Mouse (Mus musculus) limb, embryonic 12.5 days (tissue): ENCODE data around the gene Pi16. TPM values are rescaled to one million over a fixed set of nuclear protein-coding genes. Genes with fewer than 3 reads are reported as not detected.
"Not testable (repeated sequence)": the region's sequence is repeated elsewhere in the genome, so short reads cannot be mapped to it uniquely, and the experiment has no call there.

Experiments used
- ATAC-seq: fragments of 200-750 bp; cut with Nextera tagmentation; 2 replicates; pipeline ENCODE4 v1.8.0; 2017; ENCODE audit warnings: low read depth, moderate TSS enrichment; ENCODE audit not compliant: insufficient number of reproducible peaks, insufficient read depth, low FRiP score, low TSS enrichment
- H3K27ac ChIP-seq: fragments of 300-500 bp; sonication (generic); 2 replicates; pipeline ENCODE4 v1.5.1; 2016; ENCODE audit warnings: mild to moderate bottlenecking, moderate library complexity
- H3K27me3 ChIP-seq: fragments of 300-500 bp; sonication (generic); 2 replicates; pipeline ENCODE4 v1.6.1; 2016; ENCODE audit warnings: mild to moderate bottlenecking, moderate library complexity
- H3K36me3 ChIP-seq: fragments of 300-500 bp; sonication (generic); 2 replicates; pipeline ENCODE4 v1.6.1; 2016; ENCODE audit warnings: mild to moderate bottlenecking, moderate library complexity
- H3K4me1 ChIP-seq: fragments of 300-500 bp; sonication (generic); replicated peaks from 2 replicates; pipeline ENCODE4 v1.6.1; 2016
- H3K4me2 ChIP-seq: fragments of 300-500 bp; sonication (generic); 2 replicates; pipeline ENCODE4 v1.6.1; 2016; ENCODE audit warnings: mild to moderate bottlenecking, moderate library complexity
- H3K4me3 ChIP-seq: fragments of 300-500 bp; sonication (generic); replicated peaks from 2 replicates; pipeline ENCODE4 v1.5.1; 2016; ENCODE audit warnings: mild to moderate bottlenecking
- H3K9ac ChIP-seq: fragments of 300-500 bp; sonication (generic); replicated peaks from 2 replicates; pipeline ENCODE4 v1.6.1; 2016; ENCODE audit warnings: mild to moderate bottlenecking, moderate library complexity
- H3K9me3 ChIP-seq: fragments of 300-500 bp; sonication (generic); 2 replicates; pipeline ENCODE4 v1.6.1; 2016; ENCODE audit warnings: mild to moderate bottlenecking, moderate library complexity
- WGBS: fragments of 180-500 bp; shearing (Covaris S2); methylation state at CpG from one replicate; pipeline ENCODE4 v1.1.7; 2016; 5-methylcytosine and 5-hydroxymethylcytosine counted together
- polyA plus RNA-seq: library from polyadenylated mRNA; unstranded; fragments of >200 nt; fragmentation: Nextera tagmentation; extraction: Ambion mirVana; gene quantifications from 2 replicates; pipeline ENCODE4 v1.2.1, GENCODE M21; 2016

Gene Pi16
- 0.38 and 0.51 TPM in 2 replicates for polyA plus RNA-seq

GRCm38 (mm10) chr17:29317380-29317779 is at the start of gene Pi16:
TSS of gene Pi16 (plus strand) at chr17:29317680.
- H3K9ac ChIP-seq, ATAC-seq, H3K4me2 ChIP-seq, H3K9me3 ChIP-seq, H3K36me3 ChIP-seq, H3K4me3 ChIP-seq: not testable (repeated sequence)
- Histone ChIP-seq H3K27ac (peak within 1 kb of the TSS; percentile 64), H3K27me3 (peaks cover 34% of the 10 kb centered on the region), H3K4me1 (peaks cover 20% of the 10 kb centered on the region)
- 84% methylated on average over 3 of the region's 3 CpGs for WGBS

- ATAC-seq, result peak; percentile 27; the same call in 1 of the 2 replicates
These were observed 49.4 kb upstream of the Pi16 start for GRCm38 (mm10) chr17:29267931-29268681.

GRCm38 (mm10) chr17:29268682-29269348 is 48.7 kb upstream of the Pi16 start, which contains the start of gene BC004004:
TSS of gene BC004004 (plus strand) at chr17:29268788.
- Histone ChIP-seq H3K9ac (peak within 1 kb of the TSS; percentile 91), H3K9me3 (no peaks in the 10 kb centered on the region), H3K4me2 (peak within 1 kb of the TSS; percentile 70), H3K4me1 (peaks cover 24% of the 10 kb centered on the region), H3K4me3 (peak within 1 kb of the TSS; percentile 86), H3K27ac (peak within 1 kb of the TSS; percentile 89), H3K27me3 (no peaks in the 10 kb centered on the region), H3K36me3 (no peaks in the 10 kb centered on the region)
- WGBS, result under 1% methylated on average over 56 of the region's 63 CpGs
- peak; percentile 86 for ATAC-seq

More at GRCm38 (mm10) chr17:29267931-29268681, 49.4 kb upstream of the Pi16 start:
- H3K4me2 ChIP-seq, result peak overlapping the region; percentile 70
- peak overlapping the region; percentile 4; the same call in 1 of the 2 replicates for H3K27ac ChIP-seq
- peaks cover 24% of the 10 kb centered on the region for H3K4me1 ChIP-seq
- 63% methylated on average over 6 of the region's 6 CpGs for WGBS
- peak overlapping the region; percentile 86 for H3K4me3 ChIP-seq
- no peaks in the 10 kb centered on the region for H3K36me3 ChIP-seq
- peak overlapping the region; percentile 46; the same call in 1 of the 2 replicates for H3K9ac ChIP-seq
- H3K27me3 ChIP-seq, result no peaks in the 10 kb centered on the region
- H3K9me3 ChIP-seq, result no peaks in the 10 kb centered on the region

- peaks cover 27% of the 10 kb centered on the region for H3K4me1 ChIP-seq
- ATAC-seq, result no peak
- H3K4me2 ChIP-seq, result peak overlapping the region; percentile 70
- WGBS, result 23% methylated on average over 10 of the region's 10 CpGs
- H3K9me3 ChIP-seq, result no peaks in the 10 kb centered on the region
- H3K4me3 ChIP-seq, result peak overlapping the region; percentile 86
- no peaks in the 10 kb centered on the region for H3K36me3 ChIP-seq
- H3K9ac ChIP-seq, result peak overlapping the region; percentile 91
- no peaks in the 10 kb centered on the region for H3K27me3 ChIP-seq
- H3K27ac ChIP-seq, result peak overlapping the region; percentile 89
These were observed 48.2 kb upstream of the Pi16 start for GRCm38 (mm10) chr17:29269349-29269706.

- WGBS, result 87% methylated on average over 9 of the region's 9 CpGs
These were observed 47.3 kb upstream of the Pi16 start for GRCm38 (mm10) chr17:29270148-29270698.

GRCm38 (mm10) chr17:29273156-29273555 is 44.3 kb upstream of the Pi16 start:
- ATAC-seq, result no peak

More at GRCm38 (mm10) chr17:29270148-29270698, 47.3 kb upstream of the Pi16 start:
- ATAC-seq, result no peak
- H3K9me3 ChIP-seq, result no peaks in the 10 kb centered on the region
- H3K4me2 ChIP-seq, result peak overlapping the region; percentile 70
- H3K4me1 ChIP-seq, result peaks cover 23% of the 10 kb centered on the region
- H3K27me3 ChIP-seq, result no peaks in the 10 kb centered on the region
- H3K4me3 ChIP-seq, result no peak overlapping the region
- no peaks in the 10 kb centered on the region for H3K36me3 ChIP-seq
- no peak overlapping the region for H3K9ac ChIP-seq
- H3K27ac ChIP-seq, result no peak overlapping the region

GRCm38 (mm10) chr17:29273889-29274288 is 43.6 kb upstream of the Pi16 start:
- no peak for ATAC-seq
- peaks cover 7% of the 10 kb centered on the region for H3K36me3 ChIP-seq
- no peak overlapping the region for H3K4me3 ChIP-seq
- H3K4me2 ChIP-seq, result no peak overlapping the region
- H3K9me3 ChIP-seq, result no peaks in the 10 kb centered on the region
- peaks cover 19% of the 10 kb centered on the region for H3K4me1 ChIP-seq
- H3K9ac ChIP-seq, result 0 out of 2 replicates have a peak overlapping the region, but pooled peaks have one; percentile 27
- H3K27ac ChIP-seq, result peak overlapping the region; percentile 47; the same call in 1 of the 2 replicates
- 80% methylated on average over 11 of the region's 11 CpGs for WGBS
- no peaks in the 10 kb centered on the region for H3K27me3 ChIP-seq

More at GRCm38 (mm10) chr17:29273156-29273555, 44.3 kb upstream of the Pi16 start:
- Histone ChIP-seq H3K27me3 (no peaks in the 10 kb centered on the region), H3K36me3 (no peaks in the 10 kb centered on the region; the same call in 1 of the 2 replicates), H3K4me2 (no peak overlapping the region), H3K9ac (no peak overlapping the region), H3K9me3 (no peaks in the 10 kb centered on the region), H3K4me1 (peaks cover 20% of the 10 kb centered on the region), H3K4me3 (no peak overlapping the region), H3K27ac (no peak overlapping the region)
- 89% methylated on average over 7 of the region's 7 CpGs for WGBS

- Histone ChIP-seq H3K27me3 (no peaks in the 10 kb centered on the region), H3K36me3 (peaks cover 54% of the 10 kb centered on the region), H3K4me2 (no peak overlapping the region), H3K4me3 (no peak overlapping the region), H3K27ac (no peak overlapping the region), H3K4me1 (no peaks in the 10 kb centered on the region), H3K9me3 (no peaks in the 10 kb centered on the region), H3K9ac (no peak overlapping the region)
- no peak for ATAC-seq
- WGBS, result 93% methylated on average over 5 of the region's 5 CpGs
These were observed 37.1 kb upstream of the Pi16 start for GRCm38 (mm10) chr17:29280422-29280821.

- Histone ChIP-seq H3K9me3 (no peaks in the 10 kb centered on the region), H3K4me3 (no peak overlapping the region), H3K4me1 (no peaks in the 10 kb centered on the region), H3K27me3 (no peaks in the 10 kb centered on the region), H3K4me2 (no peak overlapping the region), H3K36me3 (peaks cover 62% of the 10 kb centered on the region), H3K9ac (no peak overlapping the region), H3K27ac (no peak overlapping the region)
- ATAC-seq, result no peak
- WGBS, result 93% methylated on average over 5 of the region's 5 CpGs
These were observed 35.9 kb upstream of the Pi16 start for GRCm38 (mm10) chr17:29281541-29281940.

- Histone ChIP-seq H3K36me3 (peaks cover 66% of the 10 kb centered on the region), H3K9me3 (no peaks in the 10 kb centered on the region), H3K27me3 (no peaks in the 10 kb centered on the region), H3K4me3 (no peak overlapping the region), H3K9ac (no peak overlapping the region), H3K27ac (no peak overlapping the region), H3K4me1 (no peaks in the 10 kb centered on the region), H3K4me2 (no peak overlapping the region)
- ATAC-seq, result no peak
- WGBS, result 81% methylated on average over 21 of the region's 21 CpGs
These were observed 35.1 kb upstream of the Pi16 start for GRCm38 (mm10) chr17:29282216-29282952.
